Mouse (Mus musculus) heart, postnatal 10 days (tissue): Measurements from ENCODE around the gene Ankrd39. TPM values are rescaled to one million over a fixed set of nuclear protein-coding genes. Genes with fewer than 3 reads are reported as not detected.
"Not testable (repeated sequence)": the region's sequence is repeated elsewhere in the genome, so short reads cannot be mapped to it uniquely, and the experiment has no call there.

Experiments
- DNase-seq, 2 experiments: peaks; one replicate each; pipeline ENCODE4 v3.0.0; 2021
- intact Hi-C: fragments of 180-260 bp; cut with DNase I; formaldehyde crosslinking; loops from one replicate; pipeline ENCODE4 v1.15.1; 2025
- total RNA-seq, 2 experiments: library from RNA; stranded (reverse); gene quantifications; 2 replicates each; pipeline ENCODE4 v1.2.3; 2021

The Ankrd39 gene
- total RNA-seq, 2 experiments from 2014 or later: 12.9 to 14.1 TPM

GRCm38 (mm10) chr1:36555798-36556395, 8.7 kb upstream of the Ankrd39 start:
- peak in 1 of 2 experiments; percentile 60 for DNase-seq
- intact Hi-C loops: loop anchor here (1.0 to 2.0 kb wide), 2 partner anchors 33 to 79 kb away; no protein-coding TSS in a partner anchor

GRCm38 (mm10) chr1:36554633-36555399, 7.6 kb upstream of the Ankrd39 start:
- no peak for DNase-seq

GRCm38 (mm10) chr1:36552506-36552905, 5.3 kb upstream of the Ankrd39 start:
- DNase-seq: no peak
- intact Hi-C loops: no loop called here

More at GRCm38 (mm10) chr1:36554633-36555399, 7.6 kb upstream of the Ankrd39 start:
- intact Hi-C loops: no loop called here

- no peak for DNase-seq
- intact Hi-C loops: no loop called here
Measured at GRCm38 (mm10) chr1:36551904-36552303, 4.7 kb upstream of the Ankrd39 start.

GRCm38 (mm10) chr1:36550075-36550863, 3.0 kb upstream of the Ankrd39 start:
- no peak for DNase-seq
- intact Hi-C loops: no loop called here

GRCm38 (mm10) chr1:36549491-36549890, 2.2 kb upstream of the Ankrd39 start:
- no peak for DNase-seq

GRCm38 (mm10) chr1:36548771-36549170, 1.5 kb upstream of the Ankrd39 start:
- DNase-seq: no peak
- intact Hi-C loops: no loop called here

More at GRCm38 (mm10) chr1:36549491-36549890, 2.2 kb upstream of the Ankrd39 start:
- intact Hi-C loops: no loop called here

- intact Hi-C loops: loop anchor here (1.0 to 2.0 kb wide), 4 partner anchors 87 to 197 kb away; no protein-coding TSS in a partner anchor
- peak in 1 of 2 experiments; percentile 73 for DNase-seq
Measured at GRCm38 (mm10) chr1:36547981-36548598, 845 bp upstream of the Ankrd39 start.

GRCm38 (mm10) chr1:36545845-36546600, 1.2 kb downstream of the Ankrd39 start:
- intact Hi-C loops: loop anchor here (2.0 kb wide), 1 partner anchor 199 kb away; no protein-coding TSS in a partner anchor
- DNase-seq: no peak

- intact Hi-C loops: no loop called here
- no peak for DNase-seq
Measured at GRCm38 (mm10) chr1:36545382-36545781, 1.9 kb downstream of the Ankrd39 start.

GRCm38 (mm10) chr1:36542925-36543324, 4.3 kb downstream of the Ankrd39 start:
- intact Hi-C loops: no loop called here
- DNase-seq: no peak

- DNase-seq: no peak
- intact Hi-C loops: no loop called here
Measured at GRCm38 (mm10) chr1:36541844-36542243, 5.4 kb downstream of the Ankrd39 start.

GRCm38 (mm10) chr1:36540807-36541206, 6.4 kb downstream of the Ankrd39 start:
- intact Hi-C loops: no loop called here
- no peak for DNase-seq

- DNase-seq: no peak
- intact Hi-C loops: no loop called here
Measured at GRCm38 (mm10) chr1:36540132-36540531, 7.1 kb downstream of the Ankrd39 start.

- peak; percentile 90 to 92 for DNase-seq
- intact Hi-C loops: no loop called here
Measured at GRCm38 (mm10) chr1:36539186-36539585, 8.1 kb downstream of the Ankrd39 start, which contains the start of gene Gm42417. Gene Gm42417, minus strand, starts transcription at chr1:36539429.

GRCm38 (mm10) chr1:36538727-36539126, 8.5 kb downstream of the Ankrd39 start:
- intact Hi-C loops: no loop called here
- no peak for DNase-seq

- DNase-seq, intact Hi-C loops: not testable (repeated sequence)
Measured at GRCm38 (mm10) chr1:36536783-36537182, 10.5 kb downstream of the Ankrd39 start, which contains the start of gene Ankrd23. Gene Ankrd23, minus strand, starts transcription at chr1:36536883.

- DNase-seq: no peak
- intact Hi-C loops: no loop called here
Measured at GRCm38 (mm10) chr1:36536397-36536728, 10.9 kb downstream of the Ankrd39 start.

GRCm38 (mm10) chr1:36535477-36536396, 11.5 kb downstream of the Ankrd39 start:
- peak; percentile 89 to 91 for DNase-seq
- intact Hi-C loops: no loop called here
